ENCODE assay signal across 20 mouse cellular contexts in the genomic region with DNA sequence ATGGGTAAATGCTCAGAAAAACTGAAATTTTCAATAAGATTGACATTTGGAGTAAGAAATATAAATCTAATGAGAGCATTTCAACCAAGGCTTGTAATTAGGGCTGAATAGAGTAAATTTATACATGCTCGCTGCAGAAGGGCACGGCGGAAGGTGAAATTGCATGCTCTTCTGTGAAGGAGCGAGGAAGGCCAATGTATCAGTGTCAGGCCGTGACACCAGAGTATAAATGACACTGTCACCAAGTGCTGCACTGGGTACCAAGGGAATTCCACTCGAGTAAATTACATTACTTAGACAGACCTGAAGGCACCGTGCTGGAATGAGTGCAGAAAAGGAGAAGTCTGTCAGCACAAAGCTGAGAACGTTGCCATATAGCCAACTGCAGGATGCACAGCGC.
DNase-seq lines count a peak whose midpoint lies in the region; ATAC-seq and TF ChIP-seq lines count a peak whose summit lies in the region.
"Had no signal": no experiment of that assay in that cellular context is flagged by ENCODE, and none has a peak within 500 bp of the region (broad histone marks: within the 10 kb centered on the region; RNA-seq: fewer than 3 reads in every experiment).

No protein-coding gene starts in this region.

- H3K4me3 ChIP-seq in midbrain, embryonic 13.5 days (replicated peaks): no peak overlapping the region
- H3K4me3 ChIP-seq in midbrain, postnatal 0 days (ENCODE audit: low read depth, low read length): no peak overlapping the region
- H3K4me3 ChIP-seq in hindbrain, embryonic 11.5 days (ENCODE audit: low read depth, low read length): no peak overlapping the region
- no peak overlapping the region for H3K4me3 ChIP-seq in hindbrain, embryonic 15.5 days
- H3K4me3 ChIP-seq in neural tube, embryonic 13.5 days: no peak overlapping the region
- no peak overlapping the region for H3K4me3 ChIP-seq in stomach, postnatal 0 days (ENCODE audit: low read depth, low read length)
- H3K4me3 ChIP-seq: embryonic facial prominence, embryonic 15.5 days had no signal

- H3K4me1 ChIP-seq in midbrain, embryonic 13.5 days (replicated peaks): peaks cover 70% of the 10 kb centered on the region
- peaks cover 22% of the 10 kb centered on the region for H3K4me1 ChIP-seq in midbrain, postnatal 0 days (ENCODE audit: insufficient read depth, low read length)
- peaks cover 19% of the 10 kb centered on the region for H3K4me1 ChIP-seq in hindbrain, embryonic 11.5 days (replicated peaks; ENCODE audit: control insufficient read depth, insufficient read depth, low read length)
- H3K4me1 ChIP-seq in hindbrain, embryonic 15.5 days (replicated peaks): peaks cover 63% of the 10 kb centered on the region
- H3K4me1 ChIP-seq in neural tube, embryonic 13.5 days (replicated peaks): peaks cover 94% of the 10 kb centered on the region
- H3K4me1 ChIP-seq in stomach, postnatal 0 days (replicated peaks; ENCODE audit: control insufficient read depth, insufficient read depth): no peaks in the 10 kb centered on the region

- no peak for TF ChIP-seq CTCF in midbrain, postnatal 0 days (IDR thresholded peaks at IDR 0.05)
- no peak for TF ChIP-seq CTCF in stomach, postnatal 0 days (IDR thresholded peaks at IDR 0.05; ENCODE audit: low read depth)

- DNase-seq in midbrain, postnatal 0 days (ENCODE audit: low spot score): no peak
- peak; percentile 38 for DNase-seq in hindbrain, embryonic 11.5 days (ENCODE audit: low spot score)
- DNase-seq in adrenal gland, postnatal 4 days (ENCODE audit: low spot score in 2 of 2): no peak
- no peak for DNase-seq in stomach, postnatal 0 days (ENCODE audit: low spot score)
- DNase-seq: adrenal gland, adult 8-10 months; cerebellum, adult 9-11 months; heart, postnatal 10 days; kidney, adult 9 months; kidney, postnatal 36 days; liver; liver, postnatal 0 days; lung, postnatal 10 days; retina, postnatal 1 day; thymus, postnatal 36 days had no signal

- H3K27me3 ChIP-seq in midbrain, embryonic 13.5 days: no peaks in the 10 kb centered on the region
- H3K27me3 ChIP-seq in midbrain, postnatal 0 days (ENCODE audit: insufficient read depth, low read length): no peaks in the 10 kb centered on the region
- no peaks in the 10 kb centered on the region for H3K27me3 ChIP-seq in hindbrain, embryonic 11.5 days (ENCODE audit: control insufficient read depth, insufficient read depth, low read length)
- no peaks in the 10 kb centered on the region for H3K27me3 ChIP-seq in hindbrain, embryonic 15.5 days
- H3K27me3 ChIP-seq in neural tube, embryonic 13.5 days: no peaks in the 10 kb centered on the region
- no peaks in the 10 kb centered on the region for H3K27me3 ChIP-seq in stomach, postnatal 0 days (ENCODE audit: control insufficient read depth, insufficient read depth, low read length)
- H3K27me3 ChIP-seq: embryonic facial prominence, embryonic 15.5 days had no signal

- 63% methylated on average over 9 of the region's 9 CpGs for WGBS in midbrain, embryonic 13.5 days
- 64% methylated on average over 9 of the region's 9 CpGs for WGBS in midbrain, postnatal 0 days
- WGBS in hindbrain, embryonic 11.5 days: 53% methylated on average over 9 of the region's 9 CpGs
- WGBS in hindbrain, embryonic 15.5 days: 43% methylated on average over 9 of the region's 9 CpGs
- WGBS in neural tube, embryonic 13.5 days: 32% methylated on average over 9 of the region's 9 CpGs
- WGBS in stomach, postnatal 0 days: 78% methylated on average over 9 of the region's 9 CpGs

- no peak for TF ChIP-seq EP300 in stomach, postnatal 0 days (optimal IDR thresholded peaks at IDR 0.05)

- no peaks in the 10 kb centered on the region for H3K36me3 ChIP-seq in midbrain, embryonic 13.5 days
- no peaks in the 10 kb centered on the region for H3K36me3 ChIP-seq in midbrain, postnatal 0 days (ENCODE audit: insufficient read depth, low read length)
- H3K36me3 ChIP-seq in hindbrain, embryonic 11.5 days (ENCODE audit: control insufficient read depth, insufficient read depth, low read length): no peaks in the 10 kb centered on the region
- H3K36me3 ChIP-seq in hindbrain, embryonic 15.5 days: no peaks in the 10 kb centered on the region
- no peaks in the 10 kb centered on the region for H3K36me3 ChIP-seq in neural tube, embryonic 13.5 days
- H3K36me3 ChIP-seq in stomach, postnatal 0 days (ENCODE audit: control insufficient read depth, insufficient read depth, low read length): no peaks in the 10 kb centered on the region
- H3K36me3 ChIP-seq: embryonic facial prominence, embryonic 15.5 days had no signal

- no peak overlapping the region for H3K9ac ChIP-seq in midbrain, embryonic 13.5 days (replicated peaks)
- H3K9ac ChIP-seq in midbrain, postnatal 0 days (replicated peaks; ENCODE audit: low read length, poor library complexity, severe bottlenecking): no peak overlapping the region
- H3K9ac ChIP-seq in hindbrain, embryonic 11.5 days (ENCODE audit: low read depth, low read length): no peak overlapping the region
- H3K9ac ChIP-seq in hindbrain, embryonic 15.5 days: no peak overlapping the region
- H3K9ac ChIP-seq in neural tube, embryonic 13.5 days: 0 out of 2 replicates have a peak overlapping the region, but pooled peaks have one; percentile 13
- H3K9ac ChIP-seq in stomach, postnatal 0 days (ENCODE audit: low read length): no peak overlapping the region
- H3K9ac ChIP-seq: embryonic facial prominence, embryonic 15.5 days; liver, postnatal 0 days had no signal

- no peaks in the 10 kb centered on the region for H3K9me3 ChIP-seq in midbrain, embryonic 13.5 days
- H3K9me3 ChIP-seq in midbrain, postnatal 0 days (ENCODE audit: low read length): no peaks in the 10 kb centered on the region
- no peaks in the 10 kb centered on the region for H3K9me3 ChIP-seq in hindbrain, embryonic 11.5 days (ENCODE audit: control insufficient read depth, low read length)
- H3K9me3 ChIP-seq in hindbrain, embryonic 15.5 days: no peaks in the 10 kb centered on the region
- H3K9me3 ChIP-seq in neural tube, embryonic 13.5 days: no peaks in the 10 kb centered on the region
- no peaks in the 10 kb centered on the region for H3K9me3 ChIP-seq in stomach, postnatal 0 days (ENCODE audit: control insufficient read depth, low read length)
- H3K9me3 ChIP-seq: embryonic facial prominence, embryonic 15.5 days had no signal

- H3K4me2 ChIP-seq in midbrain, embryonic 13.5 days (replicated peaks): no peak overlapping the region
- H3K4me2 ChIP-seq in midbrain, postnatal 0 days (ENCODE audit: low read depth, low read length, poor library complexity, severe bottlenecking): no peak overlapping the region
- H3K4me2 ChIP-seq in hindbrain, embryonic 11.5 days (replicated peaks; ENCODE audit: low read depth, low read length): no peak overlapping the region
- no peak overlapping the region for H3K4me2 ChIP-seq in hindbrain, embryonic 15.5 days
- H3K4me2 ChIP-seq in neural tube, embryonic 13.5 days: no peak overlapping the region
- no peak overlapping the region for H3K4me2 ChIP-seq in stomach, postnatal 0 days (replicated peaks; ENCODE audit: low read depth)
- H3K4me2 ChIP-seq: embryonic facial prominence, embryonic 15.5 days; heart, embryonic 11.5 days had no signal

- ATAC-seq in midbrain, embryonic 13.5 days: no peak
- ATAC-seq in midbrain, postnatal 0 days (ENCODE audit: low FRiP score): no peak
- peak; percentile 50 for ATAC-seq in hindbrain, embryonic 11.5 days (ENCODE audit: low FRiP score)
- peak; percentile 11; the same call in 1 of the 2 replicates for ATAC-seq in hindbrain, embryonic 15.5 days (ENCODE audit: low FRiP score, low read depth)
- ATAC-seq in neural tube, embryonic 13.5 days (ENCODE audit: low read depth): 0 out of 2 replicates have a peak, but pooled peaks have one; percentile 10
- no peak for ATAC-seq in stomach, postnatal 0 days (ENCODE audit: low FRiP score, low TSS enrichment)
- ATAC-seq: inflammation-experienced regulatory T-cells, adult 6 months; liver, postnatal 0 days had no signal

- peak overlapping the region; percentile 45; the same call in 1 of the 2 replicates for H3K27ac ChIP-seq in midbrain, embryonic 13.5 days
- H3K27ac ChIP-seq in midbrain, postnatal 0 days (ENCODE audit: low read depth, low read length): no peak overlapping the region
- H3K27ac ChIP-seq in hindbrain, embryonic 11.5 days (ENCODE audit: low read depth, low read length): peak overlapping the region; percentile 72
- peak overlapping the region; percentile 48 for H3K27ac ChIP-seq in hindbrain, embryonic 15.5 days (replicated peaks)
- H3K27ac ChIP-seq in neural tube, embryonic 13.5 days (replicated peaks): peak overlapping the region; percentile 79
- no peak overlapping the region for H3K27ac ChIP-seq in stomach, postnatal 0 days (replicated peaks)
- H3K27ac ChIP-seq: embryonic facial prominence, embryonic 15.5 days had no signal

Comparison
In these comparisons a context has a peak if more than half of its experiments do, and no peak if none do; other contexts are left out.
1. H3K27ac ChIP-seq: peak in midbrain, embryonic 13.5 days (single experiment), hindbrain, embryonic 11.5 days (single experiment), hindbrain, embryonic 15.5 days (single experiment) and neural tube, embryonic 13.5 days (single experiment); none in midbrain, postnatal 0 days (single experiment) and stomach, postnatal 0 days (single experiment).
2. ATAC-seq: peak in hindbrain, embryonic 11.5 days (single experiment), hindbrain, embryonic 15.5 days (single experiment) and neural tube, embryonic 13.5 days (single experiment); none in midbrain, embryonic 13.5 days (single experiment), midbrain, postnatal 0 days (single experiment) and stomach, postnatal 0 days (single experiment).